Mouse (Mus musculus) kidney, adult 2 months (tissue): ENCODE measurements around the gene Zfp74.

ENCODE experiments used
- CTCF ChIP-seq: fragments of 200-500 bp; conservative IDR thresholded peaks from 2 replicates; pipeline ENCODE4 v1.5.1; 2011; ENCODE audit warnings: low read depth, mild to moderate bottlenecking, control low read depth, low read length, moderate library complexity, mixed read lengths; ENCODE audit not compliant: insufficient read depth, insufficient read length
- POLR2A ChIP-seq: fragments of 200-500 bp; IDR thresholded peaks from one replicate; pipeline ENCODE4 v1.6.1; 2011; ENCODE audit warnings: low read depth, low read length, control low read depth

DNA sequence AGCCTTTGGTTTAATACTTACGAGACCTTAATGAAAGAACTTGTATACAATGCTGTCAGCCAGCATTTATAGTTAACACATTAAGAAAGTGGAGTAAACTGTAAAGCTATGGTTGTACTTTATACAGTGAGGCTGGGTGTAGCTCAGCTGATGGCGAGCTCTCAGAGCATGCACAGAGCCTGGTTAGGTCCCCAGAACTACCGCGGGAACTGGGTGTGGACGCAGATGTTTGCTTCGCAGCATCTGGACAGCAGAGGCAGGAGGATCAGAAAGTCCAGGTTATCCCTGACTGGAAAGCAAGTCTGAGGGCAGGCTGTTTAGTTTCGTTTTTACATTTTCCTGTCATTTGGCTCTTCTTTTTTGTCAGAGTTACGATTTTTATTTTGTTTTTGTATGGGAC is 38.8 kb upstream of the Zfp74 start:
- TF ChIP-seq CTCF (no peak), POLR2A (no peak)
